Mouse (Mus musculus): ENCODE results near the gene Lrrc75b.

- TF ChIP-seq POLR2A (IDR thresholded peaks at IDR 0.05; ENCODE audit: extremely low read depth, insufficient read depth, low read length) = peak; percentile 79; the same call in 1 of the 2 replicates
- TF ChIP-seq CTCF (IDR thresholded peaks at IDR 0.05; ENCODE audit: extremely low read depth, insufficient read depth, low read length) = no peak
These were observed 42.9 kb downstream of the Lrrc75b start, which contains the start of gene Snrpd3 for GRCm38 (mm10) chr10:75517073-75517757.
